Mouse (Mus musculus): ENCODE data around the gene Disc1.

DNA sequence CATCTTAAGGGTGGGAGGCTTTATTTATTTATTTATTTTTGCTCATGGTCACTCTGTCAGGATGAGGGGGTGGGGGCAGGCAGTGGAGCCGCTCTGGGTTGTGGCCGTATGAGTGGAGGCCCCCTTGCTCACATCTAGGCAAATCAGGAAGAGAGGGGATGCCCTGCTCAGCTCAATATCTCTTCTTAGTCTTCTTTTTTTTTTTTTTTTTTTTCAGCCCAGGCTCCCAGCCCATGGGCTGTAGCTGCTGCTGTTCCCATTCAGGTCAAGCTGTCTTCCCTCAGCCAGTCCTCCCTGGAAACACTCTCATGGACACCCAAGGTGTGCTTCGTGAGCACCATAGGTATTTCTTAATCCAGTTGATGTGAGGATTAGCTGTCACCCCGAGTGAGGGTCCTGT, 21.4 kb downstream of the Disc1 start:
- TF ChIP-seq CTCF (IDR thresholded peaks at IDR 0.05; ENCODE audit: insufficient read depth, low read length) (no peak), POLR2A (IDR thresholded peaks at IDR 0.05; ENCODE audit: borderline replicate concordance, extremely low read depth, low read depth, low read length) (no peak)

Measured in lung, adult 2 months (tissue).